Mouse (Mus musculus) cortical plate, adult 2 months (tissue): Measurements from ENCODE around the gene Foxp1.

Experiments
- CTCF ChIP-seq: fragments of 200-500 bp; IDR thresholded peaks from 2 replicates; pipeline ENCODE4 v1.5.1; 2011; ENCODE audit warnings: mild to moderate bottlenecking, control low read depth, low read length; ENCODE audit not compliant: insufficient read depth; ENCODE audit errors: extremely low read depth
- POLR2A ChIP-seq: fragments of 200-500 bp; IDR thresholded peaks from 2 replicates; pipeline ENCODE4 v1.6.1; 2011; ENCODE audit warnings: mild to moderate bottlenecking, low read length, control low read depth; ENCODE audit not compliant: insufficient read depth; ENCODE audit errors: extremely low read depth

DNA sequence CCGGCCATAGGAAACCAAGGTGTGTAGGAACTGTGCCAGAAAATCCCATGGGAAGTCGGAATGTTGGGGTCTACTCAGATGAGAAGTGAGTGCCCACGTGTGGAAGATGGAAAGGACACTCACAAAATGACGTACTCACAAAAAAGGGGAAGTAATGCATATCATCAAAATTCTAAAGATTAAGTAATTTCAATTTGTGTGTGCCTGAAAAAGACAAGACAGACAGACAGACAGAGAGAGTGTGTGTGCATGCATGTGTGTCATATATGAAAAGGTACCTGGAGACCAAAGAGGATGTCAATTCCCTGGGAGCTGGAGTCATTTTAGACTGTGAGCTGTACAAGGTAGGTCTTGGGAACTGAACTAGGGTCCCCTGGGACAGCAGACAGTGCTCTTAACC, 444.4 kb downstream of the Foxp1 start:
- TF ChIP-seq CTCF (no peak), POLR2A (no peak)
